Mouse (Mus musculus) forebrain, embryonic 13.5 days (tissue): ENCODE results near the gene St6galnac3. TPM values are rescaled to one million over a fixed set of nuclear protein-coding genes. Genes with fewer than 3 reads are reported as not detected.

Experiments used
- ATAC-seq: fragments of 200-750 bp; cut with Nextera tagmentation; 2 replicates; pipeline ENCODE4 v1.8.0; 2017
- H3K27ac ChIP-seq: fragments of 300-500 bp; sonication (generic); 2 replicates; pipeline ENCODE4 v1.5.1; 2015; ENCODE audit warnings: inconsistent platforms, mild to moderate bottlenecking, moderate library complexity
- H3K27me3 ChIP-seq: fragments of 300-500 bp; sonication (generic); 2 replicates; pipeline ENCODE4 v1.6.1; 2015; ENCODE audit warnings: mild to moderate bottlenecking, inconsistent platforms
- H3K36me3 ChIP-seq: fragments of 300-500 bp; sonication (generic); 2 replicates; pipeline ENCODE4 v1.6.1; 2015; ENCODE audit warnings: mild to moderate bottlenecking, inconsistent platforms; ENCODE audit not compliant: poor library complexity, severe bottlenecking
- H3K4me1 ChIP-seq: fragments of 300-500 bp; sonication (generic); 2 replicates; pipeline ENCODE4 v1.6.1; 2015; ENCODE audit warnings: inconsistent platforms
- H3K4me2 ChIP-seq: fragments of 300-500 bp; sonication (generic); 2 replicates; pipeline ENCODE4 v1.6.1; 2015; ENCODE audit warnings: inconsistent platforms, mild to moderate bottlenecking, moderate library complexity
- H3K4me3 ChIP-seq: fragments of 300-500 bp; sonication (generic); 2 replicates; pipeline ENCODE4 v1.5.1; 2015; ENCODE audit warnings: mild to moderate bottlenecking, inconsistent platforms
- H3K9ac ChIP-seq: fragments of 300-500 bp; sonication (generic); 2 replicates; pipeline ENCODE4 v1.6.1; 2015; ENCODE audit warnings: mild to moderate bottlenecking, inconsistent platforms
- H3K9me3 ChIP-seq: fragments of 300-500 bp; sonication (generic); replicated peaks from 2 replicates; pipeline ENCODE4 v1.6.1; 2016; ENCODE audit warnings: inconsistent platforms
- WGBS: fragments of 180-500 bp; shearing (Covaris S2); methylation state at CpG from one replicate; pipeline ENCODE4 v1.1.7; 2015; 5-methylcytosine and 5-hydroxymethylcytosine counted together
- polyA plus RNA-seq: library from polyadenylated mRNA; unstranded; fragments of >200 nt; fragmentation: Nextera tagmentation; extraction: Ambion mirVana; gene quantifications from 2 replicates; pipeline ENCODE4 v1.2.1, GENCODE M21; 2015

Gene St6galnac3
- polyA plus RNA-seq, 1 experiment from 2014 or later, result 20.7 TPM

DNA sequence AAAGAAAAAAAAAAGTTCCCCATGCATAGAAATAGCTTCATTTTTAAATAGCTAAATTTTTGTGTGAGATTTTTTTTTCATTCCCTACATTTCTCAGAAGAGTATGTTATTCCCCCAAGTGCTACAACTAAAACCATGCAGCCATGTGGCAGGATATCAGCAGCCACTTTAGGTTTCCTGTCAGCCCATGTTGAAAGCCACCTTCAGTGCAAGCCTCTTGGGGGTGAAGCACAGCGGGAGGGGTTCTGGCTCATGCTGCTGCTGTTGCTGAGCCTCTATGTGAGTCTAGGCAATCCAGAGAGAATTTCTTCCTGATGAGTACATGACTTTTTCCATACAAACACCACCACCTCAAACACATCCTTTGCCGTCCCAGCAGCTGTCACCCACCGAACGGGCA, 483.8 kb downstream of the St6galnac3 start:
- Histone ChIP-seq H3K27ac (no peak overlapping the region), H3K36me3 (no peaks in the 10 kb centered on the region), H3K9me3 (no peaks in the 10 kb centered on the region), H3K9ac (no peak overlapping the region), H3K4me1 (peaks cover 9% of the 10 kb centered on the region), H3K27me3 (no peaks in the 10 kb centered on the region), H3K4me3 (no peak overlapping the region), H3K4me2 (no peak overlapping the region)
- 91% methylated on average over 4 of the region's 4 CpGs for WGBS
- no peak for ATAC-seq

DNA sequence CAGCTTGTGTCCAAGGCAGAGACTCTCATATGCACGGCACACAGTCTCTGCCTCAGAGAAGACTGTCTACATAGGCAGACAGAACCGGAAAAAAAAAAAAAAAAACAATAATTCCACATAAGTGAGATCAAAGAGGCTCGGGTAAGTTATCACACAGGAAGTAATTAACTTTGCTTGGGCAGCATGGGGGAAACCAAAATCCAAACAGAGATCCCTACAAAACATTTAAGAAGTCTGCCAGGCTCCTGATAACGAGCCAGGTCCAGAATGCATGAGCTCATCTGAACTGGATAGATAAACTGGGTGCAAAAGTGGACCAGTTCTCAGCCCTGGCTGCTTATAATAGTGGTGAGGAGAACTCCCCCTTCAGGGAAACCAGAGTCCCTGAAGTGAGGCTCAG, 484.6 kb downstream of the St6galnac3 start:
- Histone ChIP-seq H3K27me3 (no peaks in the 10 kb centered on the region), H3K4me3 (no peak overlapping the region), H3K4me1 (peaks cover 9% of the 10 kb centered on the region), H3K9ac (no peak overlapping the region), H3K9me3 (no peaks in the 10 kb centered on the region), H3K36me3 (no peaks in the 10 kb centered on the region), H3K4me2 (no peak overlapping the region), H3K27ac (no peak overlapping the region)
- WGBS, result 46% methylated on average over 4 of the region's 4 CpGs
- no peak for ATAC-seq

DNA sequence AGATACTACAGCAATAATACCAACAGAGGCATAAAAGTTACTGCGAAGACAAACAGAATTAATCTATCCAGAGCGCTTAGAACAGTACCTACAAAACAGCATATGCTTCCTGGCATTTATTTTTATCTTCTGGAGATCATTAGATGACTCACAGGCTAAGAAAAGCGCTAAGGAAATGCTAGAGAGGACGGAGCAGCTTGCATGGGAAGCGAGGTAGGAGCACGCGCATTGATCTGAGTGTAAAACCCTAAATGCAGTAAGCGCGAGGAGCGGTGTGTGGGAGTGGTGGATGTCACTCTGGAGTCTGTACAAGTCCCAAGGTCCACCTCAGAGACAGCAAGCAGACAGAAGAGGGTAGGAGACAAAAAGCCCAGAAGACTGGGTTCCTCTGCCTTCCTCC, 486.6 kb downstream of the St6galnac3 start:
- H3K4me1 ChIP-seq, result peaks cover 11% of the 10 kb centered on the region
- ATAC-seq, result no peak
- H3K9me3 ChIP-seq, result no peaks in the 10 kb centered on the region
- no peak overlapping the region for H3K9ac ChIP-seq
- no peak overlapping the region for H3K4me2 ChIP-seq
- no peaks in the 10 kb centered on the region for H3K27me3 ChIP-seq
- H3K4me3 ChIP-seq, result no peak overlapping the region
- no peaks in the 10 kb centered on the region for H3K36me3 ChIP-seq
- 94% methylated on average over 10 of the region's 10 CpGs for WGBS
- no peak overlapping the region for H3K27ac ChIP-seq

DNA sequence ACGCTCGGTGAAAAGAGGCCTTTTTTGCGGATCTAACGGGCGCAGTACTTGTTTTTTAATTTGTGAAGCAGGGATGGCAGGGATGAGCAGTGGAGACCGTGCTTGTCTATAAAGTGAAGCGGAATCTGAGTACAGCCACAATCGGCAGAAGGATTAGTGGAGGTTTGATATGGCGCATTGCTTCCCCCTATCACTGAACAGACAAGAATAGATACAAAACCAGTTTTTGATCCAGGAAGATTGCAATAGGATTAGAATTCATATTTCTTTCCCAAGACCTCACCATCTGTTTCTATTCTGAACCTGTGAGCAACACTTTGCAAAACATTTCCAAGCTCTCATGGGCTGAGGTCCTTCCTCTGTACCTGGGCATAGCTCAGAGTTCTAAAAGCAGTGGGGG, 488.7 kb downstream of the St6galnac3 start:
- ATAC-seq, result no peak
- 83% methylated on average over 9 of the region's 9 CpGs for WGBS
- no peaks in the 10 kb centered on the region for H3K9me3 ChIP-seq
- no peak overlapping the region for H3K4me2 ChIP-seq
- H3K9ac ChIP-seq, result no peak overlapping the region
- H3K4me3 ChIP-seq, result no peak overlapping the region
- H3K4me1 ChIP-seq, result 0 out of 2 replicates have a peak, but pooled peaks cover 3% of the 10 kb centered on the region
- H3K36me3 ChIP-seq, result no peaks in the 10 kb centered on the region
- no peak overlapping the region for H3K27ac ChIP-seq
- H3K27me3 ChIP-seq, result no peaks in the 10 kb centered on the region

DNA sequence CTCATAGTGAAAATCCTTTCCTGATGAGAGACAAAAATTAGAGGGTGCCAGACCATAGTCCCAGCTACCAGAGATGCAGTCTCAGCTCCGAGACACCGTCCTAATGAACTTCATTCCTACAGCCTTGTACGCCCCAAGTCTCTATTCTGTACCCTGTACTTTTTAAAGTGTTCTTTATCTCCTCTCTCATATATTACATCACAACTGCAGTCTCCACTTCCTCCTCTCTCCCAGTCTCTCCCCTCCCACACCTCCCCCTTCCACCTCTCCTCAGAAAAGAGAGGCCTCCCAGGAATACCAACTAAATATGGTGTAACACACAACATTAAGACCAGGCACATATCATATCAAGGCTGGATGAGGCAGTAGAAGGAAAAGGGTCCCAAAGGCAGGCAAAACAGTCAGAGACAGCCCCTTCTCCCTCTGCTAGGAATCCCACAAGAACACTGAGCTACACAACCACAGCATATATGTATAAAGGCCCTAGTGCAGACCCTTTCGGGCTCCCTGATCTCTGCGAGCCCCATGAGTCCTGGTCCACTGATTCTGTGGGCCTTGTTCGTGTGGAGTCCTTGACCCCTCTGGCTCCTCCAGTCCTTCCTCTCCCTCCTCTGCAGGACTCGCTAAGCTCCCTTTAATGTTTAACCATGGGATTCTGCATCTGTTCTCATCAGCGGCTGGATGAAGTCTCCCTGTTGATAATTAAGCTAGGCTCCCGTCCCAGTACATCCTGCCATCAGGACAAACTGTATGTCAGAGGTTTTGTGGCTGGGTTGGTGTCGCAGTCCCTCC, 502.2 kb downstream of the St6galnac3 start:
- 87% methylated on average over 10 of the region's 10 CpGs for WGBS
- H3K27ac ChIP-seq, result no peak overlapping the region
- no peak overlapping the region for H3K4me2 ChIP-seq
- no peak for ATAC-seq
- no peaks in the 10 kb centered on the region for H3K4me1 ChIP-seq
- no peak overlapping the region for H3K4me3 ChIP-seq
- no peaks in the 10 kb centered on the region for H3K9me3 ChIP-seq
- H3K9ac ChIP-seq, result no peak overlapping the region
- H3K27me3 ChIP-seq, result no peaks in the 10 kb centered on the region
- H3K36me3 ChIP-seq, result no peaks in the 10 kb centered on the region

DNA sequence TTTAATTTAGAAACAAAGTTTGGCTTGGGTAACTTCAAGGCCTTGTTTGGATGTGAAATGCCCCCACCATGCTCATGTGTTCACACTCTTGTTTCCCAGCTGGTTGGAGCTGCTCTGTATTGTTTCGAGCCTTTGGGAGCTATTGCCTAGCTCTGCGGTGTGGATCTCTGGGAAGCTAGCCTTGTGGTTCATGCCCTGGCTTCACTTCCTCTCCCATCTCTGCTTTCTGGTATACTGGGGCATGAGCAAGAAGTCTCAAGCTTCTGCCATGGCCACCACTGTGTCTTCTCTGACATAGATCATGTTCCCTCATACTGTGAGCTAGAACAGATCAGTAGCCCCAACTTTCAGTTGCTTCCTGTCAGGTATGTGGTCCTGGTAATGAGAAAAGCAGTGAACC, 505.6 kb downstream of the St6galnac3 start:
- WGBS, result 98% methylated on average over 2 of the region's 2 CpGs
- ATAC-seq, result no peak
- Histone ChIP-seq H3K27me3 (no peaks in the 10 kb centered on the region), H3K9me3 (no peaks in the 10 kb centered on the region), H3K4me2 (no peak overlapping the region), H3K4me3 (no peak overlapping the region), H3K36me3 (no peaks in the 10 kb centered on the region), H3K27ac (no peak overlapping the region), H3K9ac (no peak overlapping the region), H3K4me1 (no peaks in the 10 kb centered on the region)

DNA sequence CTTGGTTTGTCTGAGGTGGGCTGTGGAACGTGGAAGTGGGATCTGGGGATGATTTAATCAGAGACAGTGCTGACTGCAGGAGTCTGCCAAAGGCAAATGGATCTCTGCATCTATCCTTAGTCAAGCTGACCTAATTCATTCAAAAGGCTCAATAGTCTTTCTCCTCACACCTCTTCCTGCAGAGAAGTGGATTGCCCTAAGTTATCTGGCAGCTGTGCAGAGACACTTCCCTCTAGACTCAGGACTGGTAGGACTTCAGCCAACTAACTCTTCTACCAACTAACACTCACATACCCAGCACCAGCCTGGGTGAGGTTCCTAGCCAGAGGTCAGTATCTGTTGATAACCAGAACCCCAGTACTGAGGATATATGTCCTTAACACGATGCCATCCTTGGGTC, 516.8 kb downstream of the St6galnac3 start:
- no peaks in the 10 kb centered on the region for H3K27me3 ChIP-seq
- 84% methylated on average over 2 of the region's 2 CpGs for WGBS

DNA sequence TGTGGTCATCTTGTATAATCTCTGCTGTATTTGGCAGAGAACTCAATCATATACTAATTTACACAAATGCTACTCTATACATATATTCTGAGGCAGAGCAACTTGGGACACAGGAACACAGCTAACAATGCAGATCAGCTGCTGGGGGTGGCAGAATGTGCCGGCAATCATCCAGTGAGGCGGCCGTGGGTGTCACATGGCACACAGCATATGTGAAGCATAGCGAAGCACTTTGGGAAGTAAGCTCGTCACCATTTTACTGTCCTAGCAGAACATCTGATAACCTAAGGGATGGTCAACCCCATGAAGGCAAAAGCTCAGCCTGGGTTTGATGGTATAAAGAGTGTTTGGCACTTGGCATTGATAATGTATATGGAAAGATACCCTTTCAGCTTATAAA, 520.9 kb downstream of the St6galnac3 start:
- Histone ChIP-seq H3K4me1 (peaks cover 4% of the 10 kb centered on the region; the same call in 1 of the 2 replicates), H3K27ac (no peak overlapping the region), H3K4me2 (no peak overlapping the region), H3K36me3 (no peaks in the 10 kb centered on the region), H3K4me3 (no peak overlapping the region), H3K27me3 (no peaks in the 10 kb centered on the region), H3K9me3 (no peaks in the 10 kb centered on the region), H3K9ac (no peak overlapping the region)
- WGBS, result 92% methylated on average over 5 of the region's 5 CpGs
- no peak for ATAC-seq

More for the DNA sequence above, 516.8 kb downstream of the St6galnac3 start:
- H3K4me2 ChIP-seq, result no peak overlapping the region
- H3K4me1 ChIP-seq, result no peaks in the 10 kb centered on the region
- H3K4me3 ChIP-seq, result no peak overlapping the region
- no peak overlapping the region for H3K9ac ChIP-seq
- no peaks in the 10 kb centered on the region for H3K36me3 ChIP-seq
- no peak for ATAC-seq
- H3K27ac ChIP-seq, result no peak overlapping the region
- H3K9me3 ChIP-seq, result no peaks in the 10 kb centered on the region

DNA sequence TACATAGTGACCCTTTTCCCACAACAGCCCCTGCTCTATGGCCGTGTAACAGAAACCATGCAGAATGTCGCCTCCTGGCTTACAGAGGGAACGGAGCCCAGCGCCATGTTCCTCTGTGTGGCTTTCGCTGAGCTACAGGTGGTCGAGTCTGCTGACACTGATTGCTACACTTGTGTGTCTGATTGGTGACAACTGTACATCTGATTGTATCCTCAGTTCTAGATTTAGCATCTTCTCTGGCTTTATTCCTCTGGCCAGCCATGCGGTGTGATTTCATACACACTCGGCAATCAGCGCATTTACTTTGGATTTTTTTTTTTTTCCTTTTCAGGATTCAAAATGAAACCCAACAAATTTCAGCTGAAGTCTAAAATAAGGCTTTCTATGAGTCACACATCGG, 523.1 kb downstream of the St6galnac3 start:
- Histone ChIP-seq H3K27ac (no peak overlapping the region), H3K27me3 (no peaks in the 10 kb centered on the region), H3K4me2 (no peak overlapping the region), H3K9me3 (no peaks in the 10 kb centered on the region), H3K9ac (no peak overlapping the region), H3K4me1 (peaks cover 9% of the 10 kb centered on the region; the same call in 1 of the 2 replicates), H3K4me3 (no peak overlapping the region), H3K36me3 (no peaks in the 10 kb centered on the region)
- ATAC-seq, result no peak
- 93% methylated on average over 10 of the region's 10 CpGs for WGBS

DNA sequence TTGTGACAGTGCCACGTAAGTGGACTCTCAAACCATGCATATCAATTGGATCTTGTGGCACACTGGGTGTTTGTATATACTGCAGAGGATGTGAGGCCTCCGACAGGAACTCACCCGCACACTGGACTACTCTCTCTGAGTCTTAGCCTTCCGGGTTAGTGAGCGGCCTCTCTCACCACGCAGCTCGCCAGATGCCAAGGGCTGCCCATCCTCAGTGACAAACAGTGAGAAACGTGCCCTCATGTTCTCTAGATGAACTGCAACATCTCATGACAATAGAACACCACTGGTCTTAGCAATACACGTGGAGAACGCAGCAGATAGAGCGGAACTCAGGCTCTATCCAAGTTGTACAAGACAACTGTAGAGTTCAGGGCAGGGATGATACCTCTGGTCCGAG, 524.2 kb downstream of the St6galnac3 start:
- no peaks in the 10 kb centered on the region for H3K9me3 ChIP-seq
- H3K4me1 ChIP-seq, result peaks cover 10% of the 10 kb centered on the region; the same call in 1 of the 2 replicates
- H3K4me3 ChIP-seq, result no peak overlapping the region
- no peaks in the 10 kb centered on the region for H3K27me3 ChIP-seq
- no peaks in the 10 kb centered on the region for H3K36me3 ChIP-seq
- H3K9ac ChIP-seq, result no peak overlapping the region
- H3K4me2 ChIP-seq, result no peak overlapping the region
- 95% methylated on average over 12 of the region's 12 CpGs for WGBS
- H3K27ac ChIP-seq, result no peak overlapping the region
- no peak for ATAC-seq

DNA sequence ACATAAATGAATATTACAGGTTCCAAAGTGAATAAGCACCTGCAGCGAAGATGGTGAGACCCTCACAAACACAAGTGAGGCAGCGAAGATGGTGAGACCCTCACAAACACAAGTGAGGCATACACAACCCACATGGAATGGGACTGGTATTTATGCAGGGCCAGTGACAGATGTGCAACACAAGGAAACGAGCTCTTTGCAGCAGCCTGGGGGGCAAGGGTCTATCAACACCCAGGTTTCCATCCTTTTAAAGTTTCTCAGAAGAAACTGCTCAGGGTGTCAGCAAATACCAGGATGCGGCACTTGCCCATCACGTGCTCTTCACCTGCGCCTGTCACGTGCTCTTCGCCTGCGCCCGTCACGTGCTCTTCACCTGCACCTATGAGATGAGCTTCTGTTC, 524.9 kb downstream of the St6galnac3 start:
- Histone ChIP-seq H3K4me1 (peaks cover 10% of the 10 kb centered on the region; the same call in 1 of the 2 replicates), H3K4me2 (no peak overlapping the region), H3K27me3 (no peaks in the 10 kb centered on the region), H3K9me3 (no peaks in the 10 kb centered on the region), H3K9ac (no peak overlapping the region), H3K36me3 (no peaks in the 10 kb centered on the region), H3K4me3 (no peak overlapping the region), H3K27ac (no peak overlapping the region)
- ATAC-seq, result no peak
- 92% methylated on average over 11 of the region's 11 CpGs for WGBS

DNA sequence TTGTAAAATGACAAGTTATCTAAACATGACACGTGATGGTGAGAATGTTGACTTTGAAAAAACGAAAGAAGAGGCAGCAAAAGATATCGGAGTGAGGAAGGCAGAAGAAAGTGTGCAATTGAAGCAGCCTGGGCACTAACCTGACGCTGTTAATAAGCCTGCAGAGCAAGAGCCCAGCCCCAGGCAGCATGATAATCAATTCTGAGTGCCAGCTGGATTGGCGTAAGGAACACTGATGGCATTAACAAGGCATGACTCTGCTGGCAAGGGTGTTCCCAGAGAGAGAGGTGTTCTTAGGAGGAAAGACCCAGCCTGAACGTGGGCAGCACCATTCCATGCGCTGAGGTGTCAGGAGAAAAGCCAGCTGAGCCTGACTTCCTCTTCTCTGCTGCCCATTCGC, 525.7 kb downstream of the St6galnac3 start:
- Histone ChIP-seq H3K9ac (no peak overlapping the region), H3K4me3 (no peak overlapping the region), H3K4me2 (no peak overlapping the region), H3K9me3 (no peaks in the 10 kb centered on the region), H3K27ac (no peak overlapping the region), H3K36me3 (no peaks in the 10 kb centered on the region), H3K27me3 (no peaks in the 10 kb centered on the region), H3K4me1 (peaks cover 10% of the 10 kb centered on the region; the same call in 1 of the 2 replicates)
- ATAC-seq, result no peak
- 76% methylated on average over 8 of the region's 8 CpGs for WGBS

DNA sequence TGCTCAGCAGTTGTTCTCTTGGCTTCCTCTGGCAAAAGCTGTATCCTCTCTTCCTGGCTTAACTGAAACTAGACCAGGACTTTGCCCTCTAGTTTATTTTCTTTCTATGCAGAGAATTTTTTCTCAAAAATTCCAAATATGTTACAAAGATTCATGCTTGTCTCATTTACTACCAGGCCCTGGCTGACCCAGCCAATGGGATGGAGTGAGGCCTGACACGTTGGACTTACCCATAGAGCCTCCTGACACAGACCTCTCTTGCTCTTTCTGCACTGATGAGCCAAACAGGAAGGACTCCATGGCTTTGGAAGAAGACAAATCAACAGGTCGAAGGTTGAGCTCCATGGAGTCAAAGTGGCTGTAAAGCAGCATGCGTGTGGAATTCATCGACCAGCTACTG, 526.5 kb downstream of the St6galnac3 start:
- 77% methylated on average over 4 of the region's 4 CpGs for WGBS
- no peak for ATAC-seq
- Histone ChIP-seq H3K27ac (no peak overlapping the region), H3K9me3 (no peaks in the 10 kb centered on the region), H3K4me2 (no peak overlapping the region), H3K36me3 (no peaks in the 10 kb centered on the region), H3K4me1 (peaks cover 10% of the 10 kb centered on the region; the same call in 1 of the 2 replicates), H3K4me3 (no peak overlapping the region), H3K27me3 (no peaks in the 10 kb centered on the region), H3K9ac (no peak overlapping the region)
